Mouse (Mus musculus) embryo, embryonic 9.5 days (tissue): Measurements from ENCODE around the gene Adam1a.
"Not testable (repeated sequence)": the region's sequence is repeated elsewhere in the genome, so short reads cannot be mapped to it uniquely, and the experiment has no call there.

Source experiments
- DNase-seq: peaks from one replicate; pipeline ENCODE4 v3.0.0-alpha.2; 2017; ENCODE audit errors: extremely low spot score

Adam1a gene

GRCm38 (mm10) chr5:121564468-121564895, 19.2 kb upstream of the Adam1a start:
- peak; percentile 91 for DNase-seq

GRCm38 (mm10) chr5:121562436-121562835, 17.2 kb upstream of the Adam1a start:
- DNase-seq: no peak

- no peak for DNase-seq
Measured at GRCm38 (mm10) chr5:121549196-121549595, 3.9 kb upstream of the Adam1a start.

- DNase-seq: no peak
Measured at GRCm38 (mm10) chr5:121547084-121547483, 1.8 kb upstream of the Adam1a start.

GRCm38 (mm10) chr5:121546530-121546895, 1.2 kb upstream of the Adam1a start:
- peak; percentile 52 for DNase-seq

- peak; percentile 97 for DNase-seq
Measured at GRCm38 (mm10) chr5:121545793-121546529, 679 bp upstream of the Adam1a start, which contains the start of gene Mapkapk5. Mapkapk5 (minus strand) TSS chr5:121545905.

GRCm38 (mm10) chr5:121543370-121543769, 1.9 kb downstream of the Adam1a start:
- no peak for DNase-seq

GRCm38 (mm10) chr5:121541235-121541634, 4.0 kb downstream of the Adam1a start:
- DNase-seq: no peak

GRCm38 (mm10) chr5:121540066-121540465, 5.2 kb downstream of the Adam1a start:
- no peak for DNase-seq

- no peak for DNase-seq
Measured at GRCm38 (mm10) chr5:121537588-121537987, 7.7 kb downstream of the Adam1a start.

GRCm38 (mm10) chr5:121536921-121537555, 8.2 kb downstream of the Adam1a start:
- no peak for DNase-seq

- no peak for DNase-seq
Measured at GRCm38 (mm10) chr5:121535116-121535515, 10.2 kb downstream of the Adam1a start.

GRCm38 (mm10) chr5:121534521-121534920, 10.8 kb downstream of the Adam1a start:
- no peak for DNase-seq

- no peak for DNase-seq
Measured at GRCm38 (mm10) chr5:121526961-121527360, 18.3 kb downstream of the Adam1a start.

GRCm38 (mm10) chr5:121526526-121526925, 18.8 kb downstream of the Adam1a start:
- no peak for DNase-seq

GRCm38 (mm10) chr5:121525774-121526450, 19.4 kb downstream of the Adam1a start:
- DNase-seq: no peak

- not testable (repeated sequence) for DNase-seq
Measured at GRCm38 (mm10) chr5:121519758-121520157, 25.5 kb downstream of the Adam1a start.

- DNase-seq: no peak
Measured at GRCm38 (mm10) chr5:121518983-121519382, 26.3 kb downstream of the Adam1a start.

- DNase-seq: no peak
Measured at GRCm38 (mm10) chr5:121510009-121510408, 35.3 kb downstream of the Adam1a start.

GRCm38 (mm10) chr5:121506846-121507245, 38.4 kb downstream of the Adam1a start:
- no peak for DNase-seq

GRCm38 (mm10) chr5:121503231-121503630, 42.1 kb downstream of the Adam1a start, which contains the start of gene Adam1b:
Adam1b (minus strand) TSS chr5:121503435.
- no peak for DNase-seq

GRCm38 (mm10) chr5:121501424-121501996, 43.8 kb downstream of the Adam1a start:
- not testable (repeated sequence) for DNase-seq
